Mouse (Mus musculus): ENCODE measurements around the gene Synpo2.

The Synpo2 gene

DNA sequence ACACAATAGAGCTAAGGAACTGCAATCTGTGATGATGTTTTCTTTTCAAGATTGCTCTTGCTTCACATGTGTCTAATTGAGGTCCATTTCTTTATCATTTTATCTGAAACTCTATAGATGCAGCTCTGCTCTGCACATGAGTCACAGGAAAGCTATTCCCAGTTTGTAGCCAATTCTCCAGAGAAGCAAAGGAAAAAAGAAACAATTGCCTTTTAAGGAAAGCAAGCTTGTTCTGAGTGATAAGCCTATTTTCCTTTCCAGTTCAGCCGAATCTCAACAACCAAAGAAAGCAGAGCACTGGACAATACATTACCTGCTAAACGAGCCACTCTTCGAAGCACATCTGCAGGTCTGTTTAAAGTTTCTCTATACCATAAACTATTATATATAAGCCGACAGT lies 31.3 kb downstream of the Synpo2 start:
- no peak for DNase-seq

DNA sequence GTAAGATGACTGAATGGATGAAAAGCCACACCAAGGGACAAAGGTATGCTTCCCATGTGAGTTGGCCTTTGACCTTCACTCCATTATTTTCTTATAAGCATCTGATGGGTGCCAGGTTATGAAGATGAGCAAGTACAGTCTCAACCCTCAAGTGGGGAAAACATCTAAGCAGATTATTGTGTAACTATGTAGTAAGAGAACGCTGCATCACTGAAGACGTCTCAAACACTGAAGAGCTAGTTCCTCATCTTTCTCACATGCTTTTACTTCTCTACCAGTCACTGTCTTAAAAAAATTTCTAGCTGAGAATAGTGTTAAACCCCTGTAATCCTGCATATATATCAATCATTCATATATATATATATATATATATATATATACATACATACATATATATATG lies 34.2 kb downstream of the Synpo2 start:
- DNase-seq, result no peak

DNA sequence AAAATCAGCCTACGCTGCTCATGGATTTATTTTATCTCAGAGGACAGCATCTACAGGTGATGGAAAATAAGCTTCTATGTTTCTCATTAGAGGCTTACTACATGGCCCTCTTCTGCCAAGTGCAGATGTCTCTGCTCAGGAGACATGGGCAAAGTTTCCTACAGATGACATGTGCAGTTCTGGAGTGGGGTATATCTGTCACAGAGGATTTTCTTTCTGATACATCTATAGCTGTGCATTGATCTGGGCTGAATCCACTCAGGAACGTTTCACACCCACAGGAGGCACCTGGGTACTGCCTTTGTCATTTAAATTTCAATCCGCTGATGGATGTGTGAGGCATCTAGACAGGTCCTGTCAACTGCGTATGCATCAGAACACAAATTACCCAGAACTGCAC lies 42.2 kb downstream of the Synpo2 start:
- DNase-seq, result no peak

DNA sequence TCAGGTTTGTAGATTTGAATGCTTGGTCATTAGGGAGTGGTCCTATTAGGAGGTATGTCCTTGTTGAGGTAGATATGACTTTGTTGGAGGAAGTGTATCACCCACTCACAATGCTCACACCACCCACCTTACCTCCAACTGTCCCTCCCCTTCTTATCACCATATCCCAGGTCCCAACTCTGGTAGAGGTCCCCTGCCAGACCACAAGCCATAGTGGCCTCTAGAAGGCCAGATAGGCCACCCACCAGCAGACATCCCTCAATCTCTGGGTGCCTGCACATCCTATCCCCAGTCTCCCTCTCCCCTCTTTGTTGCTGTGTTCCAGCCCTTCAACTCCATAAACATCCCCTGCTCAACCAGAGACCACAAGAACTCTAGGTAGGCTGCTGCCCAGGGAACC lies 44.3 kb downstream of the Synpo2 start:
- DNase-seq, result no peak

DNA sequence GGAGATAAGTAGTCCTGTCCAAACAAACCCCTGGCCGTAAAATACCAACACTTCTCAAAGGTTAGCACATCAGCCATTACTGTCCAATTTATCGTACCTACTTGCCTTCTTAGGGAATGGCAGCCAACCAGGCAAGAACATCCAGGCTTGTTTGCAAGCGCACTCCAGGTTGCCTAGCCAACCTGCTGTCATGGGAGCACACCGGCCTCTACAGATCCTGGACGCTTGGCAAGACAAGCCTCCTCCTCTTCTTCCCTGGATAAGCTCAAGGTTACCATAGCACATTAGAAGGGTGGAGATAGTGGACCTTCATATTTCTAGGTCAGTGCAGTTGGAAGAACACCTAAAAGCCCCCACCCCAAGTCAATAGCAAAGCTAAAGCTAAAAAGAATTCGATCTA lies 45.6 kb downstream of the Synpo2 start:
- DNase-seq, result no peak

DNA sequence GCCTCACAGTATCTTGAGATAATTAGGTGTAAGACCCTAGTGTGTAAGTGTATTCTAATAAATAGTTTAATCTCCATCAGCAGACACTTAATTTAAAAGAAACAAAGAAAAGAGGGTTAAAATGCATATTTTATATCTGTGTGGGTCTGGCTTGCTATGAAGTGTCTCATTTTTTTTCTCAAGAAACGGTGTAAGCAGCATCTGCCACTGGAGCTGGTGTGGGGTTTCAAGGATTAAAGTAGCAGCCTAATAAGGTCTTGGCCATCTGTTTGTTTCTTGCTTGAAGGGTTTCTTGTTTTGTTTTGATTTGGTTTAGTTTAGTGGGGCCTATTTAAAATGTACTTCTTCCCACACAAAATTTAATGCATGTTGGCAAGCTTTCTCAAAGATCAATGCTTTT lies 46.1 kb downstream of the Synpo2 start:
- DNase-seq, result no peak

DNA sequence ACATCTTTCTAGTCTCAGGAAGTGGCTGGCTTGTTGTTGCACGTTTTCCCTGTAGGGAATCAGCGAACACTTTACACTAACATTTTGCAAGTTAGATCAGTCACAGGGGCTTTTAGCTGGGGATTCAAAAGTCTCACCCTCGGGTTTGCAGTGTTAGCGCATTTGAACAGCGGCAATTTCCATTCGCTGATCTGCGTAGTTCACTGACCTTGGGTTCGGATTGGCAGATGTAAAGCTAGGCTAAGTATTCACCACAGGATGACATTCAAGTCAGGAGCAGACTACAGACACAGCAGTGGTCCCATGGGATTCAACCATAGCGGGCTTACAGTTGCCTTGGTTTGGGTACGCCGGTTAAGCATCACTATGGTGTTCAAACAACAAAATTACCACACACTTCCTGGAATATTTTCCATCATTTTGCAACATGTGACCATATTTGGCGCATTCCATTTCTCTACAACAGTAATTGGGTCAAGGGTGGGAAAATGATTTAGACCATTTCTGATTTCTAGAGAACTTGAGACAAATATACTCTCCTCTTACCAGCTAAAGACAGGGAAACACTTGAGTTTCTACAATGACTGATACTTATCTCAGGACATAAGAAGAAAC lies 47.2 kb downstream of the Synpo2 start:
- DNase-seq, result no peak

DNA sequence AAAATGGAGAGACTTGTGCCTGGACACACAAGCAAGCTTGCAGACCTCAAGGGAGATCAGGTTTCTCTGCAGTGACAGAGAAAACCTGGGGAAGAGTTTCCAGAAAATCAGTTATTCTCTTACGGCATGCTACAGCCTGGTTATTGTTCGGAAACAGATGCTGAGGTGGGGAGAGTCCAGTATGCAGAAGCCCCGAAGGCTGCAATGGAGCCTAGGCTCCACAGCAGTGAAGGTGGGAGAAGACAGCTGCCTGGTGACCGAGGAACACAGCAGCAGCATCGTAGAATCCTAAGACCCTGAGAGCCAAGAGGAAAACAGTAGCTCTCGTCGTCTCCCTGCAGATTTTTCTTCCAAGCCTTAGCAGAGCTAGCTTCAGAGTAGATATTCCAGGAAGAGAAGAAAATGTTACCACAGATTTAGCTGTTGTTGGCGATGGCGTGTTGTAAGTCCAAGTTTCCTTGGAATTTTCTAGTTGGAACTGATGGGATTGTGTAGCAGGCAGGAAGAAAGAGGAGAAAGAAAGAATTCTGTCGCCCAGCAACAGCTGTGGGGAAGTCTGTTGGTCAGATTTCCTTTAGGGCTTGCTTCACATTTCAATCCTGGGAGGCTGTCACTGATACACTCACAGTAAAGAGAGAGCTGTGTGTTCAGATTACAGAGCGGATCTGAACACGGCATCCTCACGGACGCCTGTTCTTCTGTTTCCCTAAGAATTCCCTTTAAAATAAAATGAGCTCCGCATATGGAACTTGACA lies 48.4 kb downstream of the Synpo2 start:
- DNase-seq, result no peak

DNA sequence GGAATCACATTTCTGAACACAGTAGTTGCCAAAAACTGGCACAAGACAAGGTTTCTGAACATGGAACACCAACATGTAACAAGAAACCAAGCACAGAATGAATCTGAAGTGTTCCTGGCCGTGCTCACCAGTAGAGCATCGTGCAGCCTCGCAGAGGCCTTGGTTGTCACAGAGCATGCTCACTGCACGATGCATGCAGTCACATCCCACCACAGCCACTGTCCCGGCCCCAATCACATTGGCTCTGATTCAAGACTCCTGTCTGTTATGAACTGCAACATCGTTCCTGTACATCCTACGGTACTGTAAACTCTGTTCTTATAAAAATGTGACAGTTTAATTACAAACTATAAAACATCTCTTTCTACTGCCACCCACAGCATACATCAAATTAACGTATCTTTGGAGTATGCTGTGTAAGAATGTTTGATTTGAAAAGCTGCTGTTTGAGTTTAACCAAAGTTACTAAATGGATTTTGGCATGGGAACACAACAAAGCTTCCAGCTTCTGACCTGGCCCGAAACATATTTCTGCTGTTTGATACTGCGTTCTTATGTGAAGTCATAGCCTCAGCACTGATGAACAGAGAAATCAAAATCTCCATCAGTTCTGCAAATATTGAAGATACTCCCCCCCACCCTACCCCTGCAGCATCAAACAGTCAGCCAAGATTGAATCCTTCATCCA lies 50.6 kb downstream of the Synpo2 start:
- no peak for DNase-seq

DNA sequence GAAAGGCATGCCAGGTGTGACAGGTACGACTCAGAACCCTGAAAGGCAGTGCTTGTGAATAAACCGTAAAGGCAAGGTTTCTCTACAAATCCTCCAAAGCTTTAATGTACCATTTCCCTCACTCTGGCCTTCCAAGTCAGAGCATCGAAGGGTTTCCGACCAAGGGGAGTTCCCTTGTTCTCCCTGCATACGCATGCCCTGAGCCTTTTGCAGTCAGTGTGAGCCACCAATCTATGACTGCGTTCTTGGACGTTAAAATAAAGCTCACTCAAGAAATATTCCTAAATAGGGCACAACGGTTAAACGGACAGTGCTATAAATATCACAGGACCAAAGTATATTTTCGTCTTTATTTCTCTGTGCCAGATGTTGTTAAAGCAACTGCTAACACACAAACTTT lies 51.7 kb downstream of the Synpo2 start:
- no peak for DNase-seq

DNA sequence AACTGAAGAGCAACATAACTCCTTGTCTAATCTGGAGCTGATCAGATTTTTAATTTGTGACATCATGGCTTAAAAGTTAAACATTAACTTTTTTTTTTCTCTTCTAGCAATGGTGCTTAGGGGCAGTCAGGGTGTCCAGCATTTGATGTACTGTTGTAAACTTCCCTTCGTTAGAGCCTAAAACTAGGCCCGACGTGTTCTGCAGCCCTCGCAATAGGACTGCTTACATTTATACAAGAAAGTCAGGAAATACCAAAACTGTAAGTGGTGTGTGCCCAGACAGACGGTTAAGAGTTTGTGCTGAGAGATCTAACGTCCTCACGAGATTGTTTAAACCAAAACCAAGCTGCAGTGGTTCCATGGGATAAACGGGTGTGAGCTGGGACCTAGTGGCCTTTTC lies 56.4 kb downstream of the Synpo2 start:
- no peak for DNase-seq

DNA sequence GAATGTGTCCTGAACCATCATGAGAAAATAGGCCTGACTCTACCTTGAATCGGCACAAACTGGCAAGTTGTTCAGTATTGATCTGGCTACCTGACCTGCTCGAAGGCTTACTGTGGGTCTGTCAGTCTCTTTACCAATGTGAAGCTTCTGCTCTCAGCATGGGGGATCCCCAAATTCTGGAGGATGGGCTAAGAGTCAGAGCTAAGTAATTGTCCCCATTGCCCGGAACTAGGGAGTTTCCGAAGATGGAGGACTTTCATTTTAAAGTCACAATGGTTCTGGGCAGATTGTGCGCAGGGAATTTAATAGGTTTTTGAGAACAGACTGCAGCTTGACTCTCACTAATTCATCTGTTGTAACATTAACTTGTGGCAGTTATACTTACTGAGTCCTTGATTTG lies 56.9 kb downstream of the Synpo2 start:
- DNase-seq, result no peak

DNA sequence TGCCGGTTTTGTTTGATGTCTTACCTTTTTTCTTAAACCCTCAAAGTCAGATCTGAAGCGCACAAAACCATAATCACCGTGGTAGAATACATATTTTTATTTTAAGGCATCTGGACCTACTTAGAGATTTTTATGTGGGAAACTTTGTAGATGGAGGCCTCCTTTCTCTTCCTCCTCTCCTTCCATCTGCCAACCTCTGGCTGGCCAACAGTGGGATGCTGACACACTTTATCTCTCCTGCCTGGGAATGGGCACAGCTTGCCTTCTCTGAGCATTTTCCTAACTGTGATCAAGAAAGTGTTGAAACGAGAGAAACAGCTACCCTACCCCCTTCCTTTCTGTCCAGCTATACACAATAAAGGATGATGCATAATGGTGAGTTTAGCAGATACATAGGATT lies 57.5 kb downstream of the Synpo2 start:
- DNase-seq, result no peak

DNA sequence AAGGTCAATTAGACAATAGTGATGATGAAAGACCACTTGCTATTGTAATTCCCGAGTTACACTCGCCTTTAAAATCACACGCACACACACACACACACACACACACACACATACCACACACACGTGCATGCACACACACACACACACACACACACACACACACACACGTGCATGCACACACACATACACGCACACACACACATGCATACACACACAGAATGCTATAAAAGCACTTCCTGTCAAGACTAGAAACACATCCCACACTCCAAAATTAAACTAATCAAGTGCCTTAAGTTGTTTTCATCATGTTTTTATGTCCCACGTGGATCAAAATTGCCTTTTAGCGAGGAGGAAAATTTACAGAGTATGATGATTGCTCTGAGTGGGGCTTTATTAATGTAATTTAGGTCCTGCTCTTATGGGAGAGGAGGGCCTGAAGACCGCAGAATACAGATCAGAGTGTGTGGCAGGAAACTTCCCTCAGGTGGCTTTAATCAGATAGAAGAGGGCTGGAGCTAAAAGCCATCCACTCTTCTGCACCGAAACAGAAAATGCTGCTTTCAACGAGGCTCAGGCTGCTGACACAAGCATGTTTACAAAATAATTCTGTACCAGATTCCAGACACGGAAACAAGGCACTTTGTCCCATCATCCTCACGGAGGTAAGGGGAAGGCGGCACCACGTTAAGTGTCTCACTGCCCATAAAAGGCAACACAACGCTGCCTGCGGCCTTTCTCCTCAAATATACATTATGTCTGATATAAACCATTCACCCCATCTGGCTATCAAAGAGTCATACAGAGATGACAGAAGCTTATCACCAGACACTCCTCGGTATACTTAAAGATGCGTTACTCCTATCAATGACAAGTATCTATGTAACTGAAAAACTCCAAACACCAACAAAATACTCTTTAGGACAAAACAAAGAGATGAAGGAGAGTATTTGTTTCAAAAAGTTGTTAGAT lies 59.3 kb downstream of the Synpo2 start:
- no peak for DNase-seq

DNA sequence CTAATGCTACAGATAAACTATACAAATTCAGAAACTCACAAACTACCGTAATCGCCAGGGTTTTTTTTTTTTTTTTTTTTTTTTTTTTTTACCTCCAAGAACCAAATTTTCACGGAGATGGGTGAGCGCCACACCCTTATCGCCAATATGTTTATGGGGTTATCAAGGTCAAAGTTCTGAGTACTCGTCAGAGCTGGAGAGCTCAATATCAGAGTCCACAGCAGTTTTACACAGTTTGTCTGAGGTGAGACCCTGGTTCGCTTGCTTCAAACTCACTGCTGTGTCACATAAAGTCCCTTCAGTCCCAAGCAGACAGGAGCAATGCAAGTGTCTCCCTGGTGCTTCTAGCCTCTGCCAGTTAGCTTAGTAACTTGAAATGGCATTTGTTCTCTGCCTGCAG lies 60.8 kb downstream of the Synpo2 start:
- DNase-seq, result no peak

DNA sequence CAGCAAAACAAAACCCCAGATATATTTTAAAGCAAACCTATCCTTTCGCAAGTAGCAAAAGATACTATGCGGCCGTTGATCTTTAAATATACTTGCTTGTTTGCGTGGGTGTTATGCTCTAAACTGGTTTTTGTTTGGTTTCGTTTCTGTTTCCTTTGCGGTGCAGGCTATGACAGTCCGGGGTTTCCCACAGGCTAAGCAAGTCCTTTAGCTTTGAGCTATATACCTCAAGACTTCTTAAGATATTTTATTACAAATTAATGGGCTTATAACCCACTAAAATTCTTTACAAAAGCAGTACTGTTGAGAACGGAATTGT lies 61.6 kb downstream of the Synpo2 start:
- no peak for DNase-seq

DNA sequence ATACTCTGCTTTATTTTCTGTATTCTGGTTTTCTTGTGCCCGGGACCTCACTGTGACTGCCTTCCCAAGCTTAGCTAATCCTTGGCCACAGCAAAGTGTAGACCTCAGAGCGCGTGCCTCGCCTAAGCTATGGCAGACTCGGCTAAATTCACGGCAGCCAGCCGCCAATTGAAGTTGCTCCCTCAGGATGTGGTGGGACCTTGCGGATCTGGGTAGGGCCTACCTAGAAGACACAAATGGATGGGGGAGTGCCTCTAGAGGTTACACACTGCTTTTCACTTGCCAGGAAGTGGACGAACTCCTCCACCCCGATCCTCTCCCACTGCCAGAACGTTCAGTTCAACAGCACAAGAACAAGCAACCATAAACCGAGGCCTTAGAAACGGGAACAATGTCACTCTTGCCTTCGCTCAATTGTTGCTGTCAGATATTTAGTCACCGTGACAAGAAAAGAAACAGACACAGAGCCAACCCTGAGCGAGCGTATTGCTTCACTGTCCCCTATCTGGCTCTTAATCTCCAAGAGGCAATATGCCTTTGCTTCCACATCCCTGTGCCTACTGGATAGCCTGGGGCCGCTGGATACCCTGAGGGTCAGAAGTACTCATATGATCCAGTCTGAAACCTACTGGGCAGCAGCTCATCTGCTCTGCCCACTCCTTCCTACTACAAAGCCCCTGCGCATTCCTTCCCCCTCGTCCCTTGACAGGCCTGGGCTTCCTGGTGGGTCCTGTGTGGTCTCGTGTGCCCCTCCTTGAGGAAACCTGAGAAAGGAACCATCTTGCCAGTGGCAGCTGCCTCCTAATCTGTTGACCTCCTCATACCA lies 62.2 kb downstream of the Synpo2 start:
- no peak for DNase-seq

DNA sequence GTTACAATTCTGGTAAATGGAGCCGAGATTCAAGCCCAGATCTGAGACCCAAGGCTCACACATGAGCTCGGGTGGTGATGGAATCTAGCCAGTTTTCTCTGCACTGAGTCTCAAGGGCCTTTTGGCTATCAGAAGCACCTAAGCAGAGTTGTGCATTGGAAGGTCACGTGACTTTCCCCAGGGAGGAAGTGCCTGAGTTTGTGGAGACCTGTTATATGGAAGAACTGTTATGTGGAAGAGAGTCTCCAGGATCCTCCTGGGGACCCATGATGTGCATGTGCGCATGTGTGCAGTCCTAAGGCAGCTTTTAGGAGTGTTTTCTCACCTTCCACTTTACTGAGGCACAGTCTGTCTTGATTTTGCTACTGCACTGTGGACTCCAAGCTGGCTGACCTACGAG lies 63.8 kb downstream of the Synpo2 start:
- no peak for DNase-seq

DNA sequence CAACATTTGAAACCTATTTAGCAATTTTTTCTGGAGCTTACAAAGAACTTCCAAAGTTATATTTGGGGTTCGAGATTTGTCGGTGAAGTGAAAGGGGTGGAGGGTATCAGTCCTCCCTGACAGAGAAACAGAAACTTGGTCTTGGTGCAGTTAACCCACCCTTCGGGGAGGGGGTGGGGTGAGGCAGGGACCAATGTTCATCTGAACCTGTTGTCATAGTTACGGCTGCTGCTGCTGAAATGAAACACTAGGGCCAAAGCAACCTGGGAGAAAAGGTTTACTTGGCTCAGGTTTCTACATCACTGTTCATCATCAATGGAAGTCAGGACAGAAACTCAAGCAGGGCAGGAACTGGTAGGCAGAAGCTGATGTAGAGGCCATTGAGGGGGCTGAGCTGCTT lies 66.6 kb downstream of the Synpo2 start:
- no peak for DNase-seq

DNA sequence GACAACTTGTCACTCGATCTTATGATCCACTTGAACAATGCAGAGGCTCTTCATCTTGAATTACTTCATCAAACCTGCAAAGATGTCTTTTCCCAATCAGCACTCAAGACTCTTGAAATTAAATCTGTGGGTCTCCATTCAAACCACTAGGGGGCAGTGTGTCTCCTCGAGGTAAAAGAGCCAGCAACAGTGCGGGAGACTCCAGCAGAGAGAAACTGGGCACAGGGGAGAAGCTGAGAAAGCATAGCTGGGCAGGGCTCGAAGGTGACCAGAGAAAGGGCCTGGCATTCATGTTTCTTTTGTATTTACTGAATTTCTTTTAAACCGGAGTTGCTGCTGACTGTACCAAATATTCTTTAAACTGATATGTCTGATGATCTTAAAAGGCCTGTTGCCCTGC lies 67.1 kb downstream of the Synpo2 start:
- DNase-seq, result peak in 1 of 2 experiments; percentile 32

DNA sequence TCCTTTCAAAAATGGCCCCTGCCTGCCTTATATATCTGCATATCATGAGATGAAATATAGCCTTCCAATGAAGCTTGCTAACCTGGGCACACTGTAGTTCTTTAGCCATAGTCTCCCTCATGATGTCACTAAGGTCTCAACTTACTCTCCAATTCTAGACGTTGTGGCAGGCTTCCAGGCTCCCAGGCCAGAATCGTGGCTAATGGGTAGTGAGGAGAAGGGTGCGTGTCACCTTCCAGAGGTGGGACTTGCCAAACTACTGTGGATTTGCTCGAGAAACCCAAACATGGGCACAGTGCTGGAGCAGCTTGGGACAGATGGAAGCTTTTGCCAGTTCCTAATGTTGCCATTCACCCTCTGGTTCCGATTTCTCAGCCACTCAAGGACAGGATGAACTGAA lies 69.5 kb downstream of the Synpo2 start:
- DNase-seq, result no peak

DNA sequence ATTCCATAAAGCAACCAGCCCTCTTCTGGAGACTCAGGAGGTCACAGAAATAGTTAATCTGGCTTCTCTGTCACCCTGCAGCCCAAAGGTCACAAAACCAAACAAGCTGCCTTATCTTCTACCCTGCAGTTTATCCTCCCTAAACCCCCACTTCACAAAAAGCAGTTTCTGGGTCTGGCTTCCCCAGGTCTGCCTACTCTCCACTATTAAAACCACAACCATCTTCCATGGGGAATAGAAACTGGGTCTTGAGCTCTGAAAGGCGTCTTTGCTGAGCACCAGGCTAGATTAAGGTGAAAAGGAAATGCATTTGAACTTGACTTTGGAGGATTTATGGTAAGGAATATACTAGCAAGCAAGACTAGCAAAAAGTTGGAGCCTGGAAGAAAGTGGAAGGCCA lies 71.8 kb downstream of the Synpo2 start:
- no peak for DNase-seq

DNA sequence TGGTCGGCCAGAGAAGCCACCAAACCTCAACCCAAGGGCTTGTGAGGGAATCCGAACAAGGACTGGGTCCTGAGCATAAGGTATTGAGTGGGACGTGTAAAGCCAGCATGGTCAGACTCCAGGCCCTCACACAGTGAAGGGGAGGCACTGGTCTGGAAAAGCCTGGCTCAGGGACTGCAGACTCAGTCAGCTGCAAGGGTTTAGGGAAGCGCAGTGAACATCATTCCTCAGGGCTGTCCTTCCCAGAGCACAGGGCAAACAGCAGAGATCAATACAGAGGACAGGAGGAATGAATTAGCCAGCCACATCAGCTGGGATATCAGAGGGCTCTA lies 72.8 kb downstream of the Synpo2 start:
- no peak for DNase-seq

All from spleen, adult 18-20 months (tissue).